Mouse (Mus musculus): ENCODE data around the gene Irf6. TPM values are rescaled to one million over a fixed set of nuclear protein-coding genes. Genes with fewer than 3 reads are reported as not detected.

The Irf6 gene
- total RNA-seq (2022), result 1 to 10 TPM in 2 of 4 experiments, under 1 TPM in 2; 0.67 to 3.4 (median 1.00) TPM

- no peak for DNase-seq (ENCODE audit: low spot score in 2 of 2)
These were observed at the start of gene Irf6 for GRCm38 (mm10) chr1:193152872-193153271. TSS of gene Irf6 (plus strand) at chr1:193153111.

GRCm38 (mm10) chr1:193112093-193112492 lies 40.8 kb upstream of the Irf6 start:
- DNase-seq (ENCODE audit: low spot score in 2 of 2), result no peak

GRCm38 (mm10) chr1:193122793-193123192 lies 30.1 kb upstream of the Irf6 start:
- DNase-seq (ENCODE audit: low spot score in 2 of 2), result no peak

GRCm38 (mm10) chr1:193123290-193123689 lies 29.6 kb upstream of the Irf6 start:
- no peak for DNase-seq (ENCODE audit: low spot score in 2 of 2)

GRCm38 (mm10) chr1:193125835-193126234 lies 27.1 kb upstream of the Irf6 start:
- DNase-seq (ENCODE audit: low spot score in 2 of 2), result no peak

GRCm38 (mm10) chr1:193128055-193128454 lies 24.9 kb upstream of the Irf6 start:
- no peak for DNase-seq (ENCODE audit: low spot score in 2 of 2)

GRCm38 (mm10) chr1:193129321-193129720 lies 23.6 kb upstream of the Irf6 start:
- no peak for DNase-seq (ENCODE audit: low spot score in 2 of 2)

GRCm38 (mm10) chr1:193129786-193130455 lies 23.0 kb upstream of the Irf6 start, which contains the start of gene Diexf:
TSS of gene Diexf (minus strand) at chr1:193130272.
- DNase-seq (ENCODE audit: low spot score in 2 of 2), result peak; percentile 93 to 97

- no peak for DNase-seq (ENCODE audit: low spot score in 2 of 2)
These were observed 22.5 kb upstream of the Irf6 start for GRCm38 (mm10) chr1:193130456-193130825.

- no peak for DNase-seq (ENCODE audit: low spot score in 2 of 2)
These were observed 22.1 kb upstream of the Irf6 start for GRCm38 (mm10) chr1:193130839-193131238.

- no peak for DNase-seq (ENCODE audit: low spot score in 2 of 2)
These were observed 21.5 kb upstream of the Irf6 start for GRCm38 (mm10) chr1:193131311-193131948.

- DNase-seq (ENCODE audit: low spot score in 2 of 2), result no peak
These were observed 20.5 kb upstream of the Irf6 start for GRCm38 (mm10) chr1:193132385-193132784.

- DNase-seq (ENCODE audit: low spot score in 2 of 2), result no peak
These were observed 19.2 kb upstream of the Irf6 start for GRCm38 (mm10) chr1:193133726-193134125.

GRCm38 (mm10) chr1:193138087-193138486 lies 14.8 kb upstream of the Irf6 start:
- DNase-seq (ENCODE audit: low spot score in 2 of 2), result no peak

GRCm38 (mm10) chr1:193138669-193139068 lies 14.2 kb upstream of the Irf6 start:
- DNase-seq (ENCODE audit: low spot score in 2 of 2), result no peak

- no peak for DNase-seq (ENCODE audit: low spot score in 2 of 2)
These were observed 11.8 kb upstream of the Irf6 start for GRCm38 (mm10) chr1:193141118-193141517.

GRCm38 (mm10) chr1:193142517-193143062 lies 10.3 kb upstream of the Irf6 start:
- DNase-seq (ENCODE audit: low spot score in 2 of 2), result no peak

- no peak for DNase-seq (ENCODE audit: low spot score in 2 of 2)
These were observed 8.4 kb upstream of the Irf6 start for GRCm38 (mm10) chr1:193144516-193144915.

GRCm38 (mm10) chr1:193145101-193145500 lies 7.8 kb upstream of the Irf6 start:
- no peak for DNase-seq (ENCODE audit: low spot score in 2 of 2)

GRCm38 (mm10) chr1:193146416-193146815 lies 6.5 kb upstream of the Irf6 start:
- no peak for DNase-seq (ENCODE audit: low spot score in 2 of 2)

- DNase-seq (ENCODE audit: low spot score in 2 of 2), result no peak
These were observed 3.7 kb upstream of the Irf6 start for GRCm38 (mm10) chr1:193149231-193149630.

GRCm38 (mm10) chr1:193151134-193151533 lies 1.8 kb upstream of the Irf6 start:
- DNase-seq (ENCODE audit: low spot score in 2 of 2), result peak in 1 of 2 experiments; percentile 25

GRCm38 (mm10) chr1:193153561-193153960 lies 650 bp downstream of the Irf6 start:
- no peak for DNase-seq (ENCODE audit: low spot score in 2 of 2)

All from layer of hippocampus, adult 8-10 months (tissue).